Comparison of ENCODE assay signal across 8 mouse cellular contexts in genomic region chr13:43559711-43560457, GRCm38 (mm10). TPM values are rescaled to one million over a fixed set of nuclear protein-coding genes. Genes with fewer than 3 reads are reported as not detected.
A peak's percentile ranks its signal among the peaks of the same experiment; 100 is the strongest.
DNase-seq lines count a peak whose midpoint lies in the region; ATAC-seq and TF ChIP-seq lines count a peak whose summit lies in the region.

Gene Mcur1 (minus strand): TSS chr13:43560191.

- peak within 1 kb of the TSS; percentile 94 for H3K27ac ChIP-seq in lung, embryonic 15.5 days
- peak within 1 kb of the TSS; percentile 74 for H3K27ac ChIP-seq in olfactory bulb, adult 2 months (ENCODE audit: insufficient read depth, low read depth, low read length)
- 0 out of 2 replicates have a peak within 1 kb of the TSS, but pooled peaks have one; percentile 24 for H3K27ac ChIP-seq in thymus, adult 2 months (ENCODE audit: control insufficient read depth, insufficient read depth, low read length)

- 0 out of 2 replicates have a peak, but pooled peaks cover under 1% of the 10 kb centered on the region for H3K36me3 ChIP-seq in lung, embryonic 15.5 days
- H3K36me3 ChIP-seq in thymus, adult 2 months (ENCODE audit: control insufficient read depth, insufficient read depth, low read length), result no peaks in the 10 kb centered on the region

- H3K9ac ChIP-seq in lung, embryonic 15.5 days, result peak within 1 kb of the TSS; percentile 75

- TF ChIP-seq CTCF in olfactory bulb, adult 2 months (IDR thresholded peaks at IDR 0.05; ENCODE audit: insufficient read depth, low read depth, low read length), result no peak
- peak; percentile 14; the same call in 1 of the 2 replicates for TF ChIP-seq CTCF in thymus, adult 2 months (IDR thresholded peaks at IDR 0.05; ENCODE audit: borderline replicate concordance, control insufficient read depth, extremely low read depth, insufficient read depth, low read length, poor library complexity)

- peak within 1 kb of the TSS; percentile 91 for H3K4me2 ChIP-seq in lung, embryonic 15.5 days

- WGBS in lung, embryonic 15.5 days, result under 1% methylated on average over 97 of the region's 100 CpGs
- WGBS in olfactory bulb, adult 2 months, result under 1% methylated on average over 100 of the region's 100 CpGs
- WGBS in thymus, adult 2 months, result under 1% methylated on average over 96 of the region's 100 CpGs

- H3K27me3 ChIP-seq in lung, embryonic 15.5 days, result no peaks in the 10 kb centered on the region
- H3K27me3 ChIP-seq in thymus, adult 2 months (ENCODE audit: control insufficient read depth, insufficient read depth, low read length), result no peaks in the 10 kb centered on the region

- H3K9me3 ChIP-seq in lung, embryonic 15.5 days, result no peaks in the 10 kb centered on the region

- peak; percentile 98 for ATAC-seq in lung, embryonic 15.5 days (ENCODE audit: borderline replicate concordance, extremely low read depth, low FRiP score, low TSS enrichment)

- peak; percentile 92 for DNase-seq in MN1 (ENCODE audit: low spot score)
- peak; percentile 91 for DNase-seq in cerebellum, adult 8-10 months
- peak; percentile 89 for DNase-seq in forelimb bud, embryonic 11.5 days (ENCODE audit: low read depth, low spot score)
- peak; percentile 97 for DNase-seq in heart, postnatal 4 days
- DNase-seq in layer of hippocampus, adult 8-10 months (ENCODE audit: low spot score in 2 of 2), result peak; percentile 72 to 82
- DNase-seq in thymus, adult 2 months, result peak; percentile 88

- H3K4me1 ChIP-seq in lung, embryonic 15.5 days, result peaks cover 23% of the 10 kb centered on the region
- peaks cover 3% of the 10 kb centered on the region for H3K4me1 ChIP-seq in olfactory bulb, adult 2 months (ENCODE audit: control insufficient read depth, insufficient read depth, low read length)
- H3K4me1 ChIP-seq in thymus, adult 2 months (replicated peaks; ENCODE audit: control insufficient read depth, insufficient read depth, low read length), result peaks cover 16% of the 10 kb centered on the region

- H3K4me3 ChIP-seq in lung, embryonic 15.5 days, result peak within 1 kb of the TSS; percentile 79
- H3K4me3 ChIP-seq in olfactory bulb, adult 2 months (ENCODE audit: insufficient read depth, low read depth, low read length), result peak within 1 kb of the TSS; percentile 82
- H3K4me3 ChIP-seq in thymus, adult 2 months (ENCODE audit: control insufficient read depth, insufficient read depth, low read length), result peak within 1 kb of the TSS; percentile 58

- TF ChIP-seq POLR2A in olfactory bulb, adult 2 months (IDR thresholded peaks at IDR 0.05; ENCODE audit: insufficient read depth, low read depth, low read length), result peak; percentile 64
- TF ChIP-seq POLR2A in thymus, adult 2 months (IDR thresholded peaks at IDR 0.05; ENCODE audit: control insufficient read depth, extremely low read depth, insufficient read depth, low read length, poor library complexity), result peak; percentile 56

RNA-seq across cellular contexts. Expression of gene Mcur1, which starts in this region (rescaled TPM):
- total RNA-seq in heart, postnatal 4 days (2021), result 10 to 100 TPM; 34.6 to 36.9 TPM
- 10 to 100 TPM; 21.4 to 34.0 (median 27.0) TPM for total RNA-seq in layer of hippocampus, adult 8-10 months (2022)
- 16.2 and 17.9 TPM in 2 replicates for polyA plus RNA-seq in lung, embryonic 15.5 days (2015; fragmentation: Nextera tagmentation; extraction: Ambion mirVana)
- polyA plus RNA-seq in olfactory bulb, adult 2 months (2012; ENCODE audit: insufficient read depth, insufficient read length, low replicate concordance, missing spikeins), result not detected in 2 replicates
- 18.0 and 28.2 TPM in 2 replicates for polyA plus RNA-seq in thymus, adult 2 months (2012; rRNA removed)

Comparison
In these comparisons a context has a peak if more than half of its experiments do, and no peak if none do; other contexts are left out.
1. Peak in every context shown above with its lines: DNase-seq, ATAC-seq, H3K4me3 ChIP-seq and H3K27ac ChIP-seq.
2. RNA of gene Mcur1 (polyA plus RNA-seq): 18.0 to 28.2 TPM in thymus, adult 2 months and 16.2 to 17.9 TPM in lung, embryonic 15.5 days; not detected in olfactory bulb, adult 2 months; every median in the first group is over 10 times any median in the second.
3. H3K27ac ChIP-seq: peak in every context shown above with its lines; median percentile 94 in lung, embryonic 15.5 days; 74 in olfactory bulb, adult 2 months; 24 in thymus, adult 2 months.